Comparison of ENCODE assay signal across 23 mouse cellular contexts in genomic region chr10:75535423-75535822, GRCm38 (mm10). TPM values are rescaled to one million over a fixed set of nuclear protein-coding genes. Genes with fewer than 3 reads are reported as not detected.
DNase-seq lines count a peak whose midpoint lies in the region; ATAC-seq and TF ChIP-seq lines count a peak whose summit lies in the region.
"Had no signal": no experiment of that assay in that cellular context is flagged by ENCODE, and none has a peak within 500 bp of the region (broad histone marks: within the 10 kb centered on the region; RNA-seq: fewer than 3 reads in every experiment).

No protein-coding gene starts in this region.

- TF ChIP-seq CTCF in hindbrain, postnatal 0 days (IDR thresholded peaks at IDR 0.05; ENCODE audit: low read depth): no peak
- TF ChIP-seq CTCF in spleen, adult 2 months (IDR thresholded peaks at IDR 0.05; ENCODE audit: extremely low read depth, insufficient read depth, insufficient read length, insufficient replicate concordance): no peak

- 82% methylated on average over 2 of the region's 2 CpGs for WGBS in heart, embryonic 10.5 days
- WGBS in hindbrain, postnatal 0 days: 82% methylated on average over 2 of the region's 2 CpGs
- WGBS in hindbrain, embryonic 11.5 days: 91% methylated on average over 2 of the region's 2 CpGs
- WGBS in spleen, adult 2 months: 79% methylated on average over 2 of the region's 2 CpGs

- peaks cover 53% of the 10 kb centered on the region for H3K36me3 ChIP-seq in heart, embryonic 10.5 days
- peaks cover 18% of the 10 kb centered on the region for H3K36me3 ChIP-seq in hindbrain, postnatal 0 days (ENCODE audit: insufficient read depth, low read length)
- H3K36me3 ChIP-seq in hindbrain, embryonic 11.5 days (ENCODE audit: control insufficient read depth, insufficient read depth, low read length): 0 out of 2 replicates have a peak, but pooled peaks cover 3% of the 10 kb centered on the region
- H3K36me3 ChIP-seq in spleen, adult 2 months (ENCODE audit: control insufficient read depth, insufficient read depth, low read length): peaks cover 17% of the 10 kb centered on the region

- peaks cover 3% of the 10 kb centered on the region; the same call in 1 of the 2 replicates for H3K4me1 ChIP-seq in heart, embryonic 10.5 days
- no peaks in the 10 kb centered on the region for H3K4me1 ChIP-seq in hindbrain, postnatal 0 days (ENCODE audit: insufficient read depth, low read length)
- H3K4me1 ChIP-seq in hindbrain, embryonic 11.5 days (replicated peaks; ENCODE audit: control insufficient read depth, insufficient read depth, low read length): no peaks in the 10 kb centered on the region
- no peaks in the 10 kb centered on the region; the same call in 1 of the 2 replicates for H3K4me1 ChIP-seq in spleen, adult 2 months (ENCODE audit: control insufficient read depth, insufficient read depth, insufficient read length)
- H3K4me1 ChIP-seq: embryonic facial prominence, embryonic 12.5 days; limb, embryonic 10.5 days; lung, embryonic 15.5 days had no signal

- ATAC-seq in hindbrain, postnatal 0 days: 0 out of 2 replicates have a peak, but pooled peaks have one; percentile 21
- ATAC-seq in hindbrain, embryonic 11.5 days (ENCODE audit: low FRiP score): no peak
- ATAC-seq: hindbrain, embryonic 16.5 days; intestine, embryonic 16.5 days had no signal

- no peaks in the 10 kb centered on the region for H3K9me3 ChIP-seq in heart, embryonic 10.5 days
- H3K9me3 ChIP-seq in hindbrain, postnatal 0 days (ENCODE audit: low read length): no peaks in the 10 kb centered on the region
- no peaks in the 10 kb centered on the region for H3K9me3 ChIP-seq in hindbrain, embryonic 11.5 days (ENCODE audit: control insufficient read depth, low read length)
- H3K9me3 ChIP-seq: embryonic facial prominence, embryonic 12.5 days; limb, embryonic 10.5 days; lung, embryonic 15.5 days had no signal

- DNase-seq in heart, adult 11 months: peak; percentile 92
- no peak for DNase-seq in heart, embryonic 10.5 days (ENCODE audit: low spot score)
- no peak for DNase-seq in hindbrain, postnatal 0 days (ENCODE audit: low spot score)
- no peak for DNase-seq in hindbrain, embryonic 11.5 days (ENCODE audit: low spot score)
- DNase-seq in spleen, adult 2 months (ENCODE audit: low read depth in 1 of 2, low spot score in 2 of 2): no peak
- no peak for DNase-seq in spleen, postnatal 14 days (ENCODE audit: low spot score in 2 of 2)
- no peak for DNase-seq in gastrocnemius, adult 8-10 months (ENCODE audit: low spot score in 2 of 2)
- no peak for DNase-seq in urinary bladder, postnatal 4 days (ENCODE audit: low spot score in 2 of 2)
- DNase-seq: cerebellum, adult 11-12 months; forebrain, postnatal 0 days; gastrocnemius, postnatal 36 days; kidney, adult 9 months; kidney, postnatal 25 days; liver; midbrain, embryonic 14.5 days had no signal

- H3K4me3 ChIP-seq in heart, embryonic 10.5 days: no peak overlapping the region
- H3K4me3 ChIP-seq in hindbrain, postnatal 0 days (ENCODE audit: low read length): no peak overlapping the region
- no peak overlapping the region for H3K4me3 ChIP-seq in hindbrain, embryonic 11.5 days (ENCODE audit: low read depth, low read length)
- H3K4me3 ChIP-seq in spleen, adult 2 months (ENCODE audit: extremely low read depth, insufficient read depth, insufficient read length): no peak overlapping the region
- H3K4me3 ChIP-seq: embryonic facial prominence, embryonic 12.5 days; layer of hippocampus, adult 2 months; limb, embryonic 10.5 days; lung, embryonic 15.5 days had no signal

- no peaks in the 10 kb centered on the region for H3K27me3 ChIP-seq in heart, embryonic 10.5 days (ENCODE audit: insufficient read depth, poor library complexity, severe bottlenecking)
- H3K27me3 ChIP-seq in hindbrain, postnatal 0 days (ENCODE audit: insufficient read depth, low read length): no peaks in the 10 kb centered on the region
- H3K27me3 ChIP-seq in hindbrain, embryonic 11.5 days (ENCODE audit: control insufficient read depth, insufficient read depth, low read length): no peaks in the 10 kb centered on the region
- H3K27me3 ChIP-seq in spleen, adult 2 months (ENCODE audit: control insufficient read depth, insufficient read depth, low read length): no peaks in the 10 kb centered on the region
- H3K27me3 ChIP-seq: embryonic facial prominence, embryonic 12.5 days; lung, embryonic 15.5 days had no signal

- no peak for TF ChIP-seq POLR2A in spleen, adult 2 months (IDR thresholded peaks at IDR 0.05; ENCODE audit: low read depth, low read length)

- H3K9ac ChIP-seq in hindbrain, postnatal 0 days (replicated peaks; ENCODE audit: low read length): no peak overlapping the region
- H3K9ac ChIP-seq in hindbrain, embryonic 11.5 days (ENCODE audit: low read depth, low read length): no peak overlapping the region
- H3K9ac ChIP-seq: embryonic facial prominence, embryonic 12.5 days; forebrain, postnatal 0 days; lung, embryonic 15.5 days had no signal

- H3K4me2 ChIP-seq in hindbrain, postnatal 0 days (ENCODE audit: low read depth, low read length): no peak overlapping the region
- H3K4me2 ChIP-seq in hindbrain, embryonic 11.5 days (replicated peaks; ENCODE audit: low read depth, low read length): no peak overlapping the region
- H3K4me2 ChIP-seq: embryonic facial prominence, embryonic 12.5 days; lung, embryonic 15.5 days had no signal

- no peak overlapping the region for H3K27ac ChIP-seq in heart, embryonic 10.5 days
- H3K27ac ChIP-seq in hindbrain, postnatal 0 days: no peak overlapping the region
- H3K27ac ChIP-seq in hindbrain, embryonic 11.5 days (ENCODE audit: low read depth, low read length): no peak overlapping the region
- peak overlapping the region; percentile 45; the same call in 1 of the 2 replicates for H3K27ac ChIP-seq in spleen, adult 2 months (ENCODE audit: insufficient read depth, low read length)
- H3K27ac ChIP-seq: embryonic facial prominence, embryonic 12.5 days; layer of hippocampus, adult 2 months; limb, embryonic 10.5 days; lung, embryonic 15.5 days had no signal

RNA-seq across cellular contexts. Expression of gene Gucd1, which starts 17.7 kb away (rescaled TPM):
- 24.0 and 28.8 TPM in 2 replicates for polyA plus RNA-seq in heart, embryonic 10.5 days (2016; fragmentation: Nextera tagmentation; extraction: Ambion mirVana)
- 42.3 and 44.3 TPM in 2 replicates for total RNA-seq in hindbrain, postnatal 0 days (2014; rRNA removed)
- 12.6 and 15.6 TPM in 2 replicates for polyA plus RNA-seq in hindbrain, postnatal 0 days (2015; fragmentation: Nextera tagmentation; extraction: Ambion mirVana)
- polyA plus RNA-seq in hindbrain, embryonic 11.5 days (2014; fragmentation: Nextera tagmentation; extraction: Ambion mirVana): 26.7 and 29.8 TPM in 2 replicates
- polyA plus RNA-seq in spleen, adult 2 months (2012; rRNA removed): 87.2 and 96.1 TPM in 2 replicates
- 10 to 100 TPM; 46.7 to 68.3 (median 56.0) TPM for total RNA-seq in gastrocnemius, adult 8-10 months (2022)

RNA-seq across cellular contexts. Expression of gene Snrpd3, which starts 18.1 kb away (rescaled TPM):
- 139 and 148 TPM in 2 replicates for polyA plus RNA-seq in heart, embryonic 10.5 days (2016; fragmentation: Nextera tagmentation; extraction: Ambion mirVana)
- 16.4 and 18.0 TPM in 2 replicates for total RNA-seq in hindbrain, postnatal 0 days (2014; rRNA removed)
- 133 and 135 TPM in 2 replicates for polyA plus RNA-seq in hindbrain, postnatal 0 days (2015; fragmentation: Nextera tagmentation; extraction: Ambion mirVana)
- 180 and 205 TPM in 2 replicates for polyA plus RNA-seq in hindbrain, embryonic 11.5 days (2014; fragmentation: Nextera tagmentation; extraction: Ambion mirVana)
- polyA plus RNA-seq in spleen, adult 2 months (2012; rRNA removed): 12.8 and 13.2 TPM in 2 replicates
- total RNA-seq in gastrocnemius, adult 8-10 months (2022): 10 to 100 TPM; 67.9 to 78.5 (median 70.7) TPM

RNA-seq across cellular contexts. Expression of gene Lrrc75b, which starts 24.7 kb away (rescaled TPM):
- 0.78 and 1.1 TPM in 2 replicates for polyA plus RNA-seq in heart, embryonic 10.5 days (2016; fragmentation: Nextera tagmentation; extraction: Ambion mirVana)
- 30.3 and 31.4 TPM in 2 replicates for total RNA-seq in hindbrain, postnatal 0 days (2014; rRNA removed)
- polyA plus RNA-seq in hindbrain, postnatal 0 days (2015; fragmentation: Nextera tagmentation; extraction: Ambion mirVana): 26.0 and 26.4 TPM in 2 replicates
- polyA plus RNA-seq in hindbrain, embryonic 11.5 days (2014; fragmentation: Nextera tagmentation; extraction: Ambion mirVana): 4.8 and 6.2 TPM in 2 replicates
- polyA plus RNA-seq in spleen, adult 2 months (2012; rRNA removed): 1.3 and 1.7 TPM in 2 replicates
- total RNA-seq in gastrocnemius, adult 8-10 months (2022): under 1 TPM in 1 of 4 experiments, not detected in 3; 0.07 TPM
- total RNA-seq: hematopoietic stem cell, adult 5-6 weeks; megakaryocyte-erythroid progenitor cell, adult 5-6 weeks had no signal

RNA-seq across cellular contexts. Expression of gene Ggt1, which starts 26.0 kb away (rescaled TPM):
- 0.27 and 1.9 TPM in 2 replicates for polyA plus RNA-seq in heart, embryonic 10.5 days (2016; fragmentation: Nextera tagmentation; extraction: Ambion mirVana)
- total RNA-seq in hindbrain, postnatal 0 days (2014; rRNA removed): 3.2 and 7.6 TPM in 2 replicates
- 1.0 and 1.2 TPM in 2 replicates for polyA plus RNA-seq in hindbrain, postnatal 0 days (2015; fragmentation: Nextera tagmentation; extraction: Ambion mirVana)
- 1.7 and 2.2 TPM in 2 replicates for polyA plus RNA-seq in hindbrain, embryonic 11.5 days (2014; fragmentation: Nextera tagmentation; extraction: Ambion mirVana)
- polyA plus RNA-seq in spleen, adult 2 months (2012; rRNA removed): 15.5 and 19.1 TPM in 2 replicates
- total RNA-seq in gastrocnemius, adult 8-10 months (2022): not detected

RNA-seq across cellular contexts. Expression of gene Ggt5, which starts 53.7 kb away (rescaled TPM):
- 1.4 and 4.9 TPM in 2 replicates for polyA plus RNA-seq in heart, embryonic 10.5 days (2016; fragmentation: Nextera tagmentation; extraction: Ambion mirVana)
- total RNA-seq in hindbrain, postnatal 0 days (2014; rRNA removed): 2.8 and 3.4 TPM in 2 replicates
- polyA plus RNA-seq in hindbrain, postnatal 0 days (2015; fragmentation: Nextera tagmentation; extraction: Ambion mirVana): 2.3 TPM in 2 replicates
- 0.31 and 0.66 TPM in 2 replicates for polyA plus RNA-seq in hindbrain, embryonic 11.5 days (2014; fragmentation: Nextera tagmentation; extraction: Ambion mirVana)
- polyA plus RNA-seq in spleen, adult 2 months (2012; rRNA removed): 60.0 and 70.9 TPM in 2 replicates
- 1 to 10 TPM; 1.2 to 2.5 (median 2.0) TPM for total RNA-seq in gastrocnemius, adult 8-10 months (2022)
